Mouse (Mus musculus) olfactory bulb, adult 2 months (tissue): ENCODE results near the gene Henmt1.

Experiments
- CTCF ChIP-seq: fragments of 200-500 bp; IDR thresholded peaks from 2 replicates; pipeline ENCODE4 v1.5.1; 2012; ENCODE audit warnings: low read depth, mild to moderate bottlenecking, low read length, moderate library complexity; ENCODE audit not compliant: insufficient read depth
- POLR2A ChIP-seq: fragments of 200-500 bp; IDR thresholded peaks from 2 replicates; pipeline ENCODE4 v1.6.1; 2012; ENCODE audit warnings: mild to moderate bottlenecking, low read depth, low read length, moderate library complexity; ENCODE audit not compliant: insufficient read depth

- TF ChIP-seq CTCF (no peak), POLR2A (no peak)
These were observed 37.8 kb downstream of the Henmt1 start for GRCm38 (mm10) chr3:108977340-108978030.
